Mouse (Mus musculus) heart, postnatal 0 days (tissue): Measurements from ENCODE around the gene Mertk.

Experiments
- CTCF ChIP-seq: IDR thresholded peaks from 2 replicates; pipeline ENCODE4 v1.5.1; 2016; ENCODE audit warnings: antibody characterized with exemption, control low read depth, low read depth
- EP300 ChIP-seq: IDR thresholded peaks from 2 replicates; pipeline ENCODE4 v1.6.1; 2016; ENCODE audit warnings: antibody characterized with exemption, low read depth

- TF ChIP-seq CTCF (no peak), EP300 (no peak)
These were observed 39.0 kb downstream of the Mertk start for GRCm38 (mm10) chr2:128737796-128738195.
